Mouse (Mus musculus) CD8-positive naive resting alpha-beta T cell, adult 2 months (primary cell): ENCODE results near the gene 2010111I01Rik.
"Not testable (repeated sequence)": the region's sequence is repeated elsewhere in the genome, so short reads cannot be mapped to it uniquely, and the experiment has no call there.

Source experiments
- DNase-seq, 2 experiments: peaks; one replicate each; pipeline ENCODE4 v3.0.0; 2022; ENCODE audit warnings: low read depth in 2 of 2, low spot score in 2 of 2

2010111I01Rik gene

GRCm38 (mm10) chr13:63304124-63304792 is 339.6 kb downstream of the 2010111I01Rik start:
- DNase-seq = no peak

DNA sequence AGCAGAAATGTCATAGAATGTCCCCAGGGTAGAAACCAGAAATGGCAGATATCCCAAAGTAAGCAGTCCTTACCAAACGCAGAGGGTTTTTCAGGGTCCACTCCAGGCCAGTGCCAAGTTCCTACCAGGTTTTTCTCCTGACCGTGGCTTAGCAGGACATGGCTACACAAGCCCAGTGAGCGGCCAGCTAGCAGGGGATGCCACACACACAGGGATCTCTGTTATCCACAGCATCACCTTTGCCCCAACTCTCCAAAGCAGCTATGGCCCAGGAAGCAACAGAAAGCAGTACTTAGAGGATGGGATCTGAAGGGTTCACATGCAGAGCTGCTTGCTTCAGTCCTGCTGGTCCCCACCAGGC is 340.1 kb downstream of the 2010111I01Rik start:
- no peak for DNase-seq

DNA sequence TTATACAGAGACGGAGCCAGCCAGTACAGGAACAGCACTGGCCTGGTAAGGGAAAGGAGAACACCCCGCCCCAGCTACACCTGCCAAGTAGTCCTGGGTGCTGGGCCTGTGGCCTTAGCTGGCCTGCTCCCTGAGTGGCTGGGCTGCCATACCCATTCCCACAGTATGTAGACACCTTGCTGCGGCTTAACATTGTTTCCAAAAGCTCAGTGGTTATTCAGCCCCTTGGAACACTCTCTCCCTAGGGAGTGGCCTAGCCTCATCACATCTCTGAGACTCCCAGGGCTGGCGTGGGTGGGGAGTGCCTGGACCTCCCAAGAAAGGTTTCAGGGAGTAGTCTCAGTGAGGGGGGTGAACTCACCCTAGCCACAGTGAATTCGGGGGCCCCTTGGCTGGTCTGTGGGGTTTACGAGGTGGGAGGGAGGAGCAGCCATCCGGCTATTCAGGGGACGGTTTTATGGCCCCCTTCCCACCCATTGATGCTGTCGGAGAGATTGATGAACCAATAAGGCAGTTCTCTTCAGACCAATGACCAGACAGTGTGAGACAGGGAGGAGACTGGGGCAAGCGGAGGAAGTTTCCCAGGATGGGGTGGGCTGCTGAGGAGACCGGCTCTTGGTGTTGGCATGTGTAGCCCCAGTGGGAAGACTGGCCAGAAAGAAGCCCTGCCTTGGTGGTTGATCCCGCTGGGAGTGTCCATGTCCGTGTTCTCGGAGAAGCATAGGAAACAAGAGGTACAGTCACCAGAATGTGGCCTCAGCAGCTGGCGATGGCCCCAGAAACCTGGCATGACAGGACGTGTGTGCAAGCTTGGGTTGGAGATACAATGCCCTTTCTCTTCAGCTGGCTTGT is 340.7 kb downstream of the 2010111I01Rik start:
- no peak for DNase-seq

DNA sequence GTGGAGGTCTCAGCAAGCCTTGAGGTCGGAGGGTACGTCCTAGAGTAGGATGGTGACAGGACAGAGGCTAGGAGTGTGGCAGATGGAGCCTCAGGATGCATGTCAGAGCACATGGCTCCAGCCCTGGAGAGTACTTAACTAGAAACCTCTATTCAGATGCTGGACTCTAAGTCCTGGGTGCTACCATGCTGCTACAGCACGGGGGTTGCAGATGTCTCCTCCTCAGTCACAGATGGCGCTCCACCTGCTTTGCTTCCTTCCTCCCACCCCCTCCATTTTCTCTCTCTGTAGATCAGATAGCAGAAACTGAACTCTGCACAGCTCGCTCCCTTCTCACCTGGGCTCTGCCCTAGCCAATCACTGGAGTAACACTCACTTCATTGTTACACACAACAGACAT is 342.1 kb downstream of the 2010111I01Rik start:
- DNase-seq = no peak

GRCm38 (mm10) chr13:63309563-63309962 is 344.9 kb downstream of the 2010111I01Rik start:
- no peak for DNase-seq

DNA sequence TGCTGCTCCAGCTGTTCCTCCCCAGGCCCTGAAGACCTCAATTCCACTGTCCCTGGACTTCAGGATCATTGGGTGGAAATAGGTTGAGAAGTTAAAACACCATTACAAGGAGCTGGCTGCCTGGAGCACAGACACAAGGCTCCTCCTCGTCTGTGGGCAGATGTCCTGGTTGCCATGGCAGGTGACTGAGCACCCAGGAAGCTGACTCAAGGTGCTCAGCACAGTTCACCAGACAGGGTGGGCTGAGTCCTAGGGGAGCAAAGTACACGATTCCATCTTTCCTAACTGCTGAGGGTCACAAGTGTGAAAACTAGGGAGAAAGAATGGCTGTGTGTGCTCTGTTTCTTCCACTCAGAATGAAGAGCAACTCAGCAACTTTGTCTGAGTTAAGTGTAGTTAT is 346.5 kb downstream of the 2010111I01Rik start:
- no peak for DNase-seq

DNA sequence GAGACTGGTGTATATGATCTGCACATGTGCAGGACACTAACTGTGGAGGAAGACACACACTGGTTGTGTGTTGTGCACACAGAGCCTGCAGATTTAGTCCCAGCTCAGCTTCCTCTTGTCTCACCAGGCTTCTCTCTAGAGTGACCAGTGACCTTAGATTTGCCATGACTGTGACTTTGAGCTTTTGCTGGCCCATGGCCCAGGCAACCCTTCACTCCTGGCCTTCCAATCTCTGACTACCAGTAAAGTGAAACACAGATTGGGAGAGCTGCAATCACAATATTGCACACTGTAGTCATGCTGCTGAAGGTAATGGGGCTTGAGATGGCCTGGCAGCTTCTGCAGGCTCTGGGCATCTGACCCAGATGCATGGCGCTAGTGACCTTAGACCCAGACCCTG is 348.6 kb downstream of the 2010111I01Rik start:
- DNase-seq = no peak

- DNase-seq = no peak
Observed at GRCm38 (mm10) chr13:63313748-63314607, 349.3 kb downstream of the 2010111I01Rik start.

- DNase-seq = no peak
Observed at GRCm38 (mm10) chr13:63314608-63314920, 349.9 kb downstream of the 2010111I01Rik start.

GRCm38 (mm10) chr13:63315111-63315510 is 350.4 kb downstream of the 2010111I01Rik start:
- not testable (repeated sequence) for DNase-seq

DNA sequence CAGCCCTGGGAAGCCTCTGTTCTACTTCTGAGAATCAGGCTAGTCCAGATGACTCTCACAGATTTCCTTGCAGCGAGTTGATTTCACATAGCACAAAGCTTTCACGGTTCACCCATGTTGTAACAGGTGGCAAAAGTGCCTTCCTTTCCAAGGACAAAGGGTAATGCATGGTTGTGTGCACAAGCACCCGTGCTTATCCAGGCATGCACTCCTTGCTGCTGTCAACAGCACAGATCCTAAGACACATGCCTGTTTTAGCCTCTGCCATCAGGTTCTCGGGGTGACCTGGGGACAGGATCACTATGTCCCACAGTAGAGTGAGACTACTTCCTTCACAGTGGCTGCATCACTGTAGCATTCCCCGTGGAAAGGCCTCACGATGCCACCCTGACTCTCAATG is 351.1 kb downstream of the 2010111I01Rik start:
- DNase-seq = no peak

DNA sequence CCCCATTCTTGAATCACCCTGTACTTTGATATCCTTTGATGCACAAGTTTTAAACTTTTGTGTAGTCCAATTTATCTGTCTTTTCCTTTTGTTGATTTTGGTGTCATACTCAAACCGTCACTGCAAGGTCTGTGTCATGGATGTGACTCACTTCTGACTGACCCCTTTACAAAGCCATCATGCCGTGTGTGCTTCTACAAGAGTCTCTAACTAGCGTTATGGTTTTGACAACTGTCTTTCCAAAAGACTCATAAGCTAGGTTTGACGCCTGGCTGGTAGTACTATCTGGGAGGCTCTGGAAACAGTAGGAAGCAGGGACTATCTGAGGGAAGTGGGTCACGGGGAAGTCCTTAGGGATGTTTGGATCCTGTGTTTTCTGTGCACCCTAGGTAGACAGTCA is 351.7 kb downstream of the 2010111I01Rik start:
- no peak for DNase-seq

- no peak for DNase-seq
Observed at GRCm38 (mm10) chr13:63317681-63318104, 353.0 kb downstream of the 2010111I01Rik start.

GRCm38 (mm10) chr13:63319814-63320213 is 355.1 kb downstream of the 2010111I01Rik start:
- DNase-seq = no peak

- DNase-seq = no peak
Observed at GRCm38 (mm10) chr13:63321689-63322088, 357.0 kb downstream of the 2010111I01Rik start.

DNA sequence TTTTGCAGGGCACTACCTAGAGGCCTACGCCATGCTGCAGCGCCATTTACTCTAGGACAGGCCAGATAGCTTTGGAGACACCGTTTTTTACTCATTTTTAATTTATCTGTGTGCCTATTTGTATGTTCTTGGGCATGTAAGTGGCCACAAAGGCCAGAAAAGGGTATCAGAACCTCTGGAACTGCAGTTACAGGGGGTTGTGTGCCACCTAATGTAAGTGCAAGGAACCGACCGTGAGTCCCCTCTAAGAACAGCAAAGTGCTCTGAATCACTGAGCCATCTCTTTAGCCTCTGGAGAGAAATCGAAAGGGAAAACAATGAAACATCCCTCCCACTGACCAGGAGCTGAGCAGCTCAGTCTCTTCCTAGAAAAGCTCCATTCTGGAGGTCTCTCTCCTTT is 358.1 kb downstream of the 2010111I01Rik start:
- DNase-seq = no peak

DNA sequence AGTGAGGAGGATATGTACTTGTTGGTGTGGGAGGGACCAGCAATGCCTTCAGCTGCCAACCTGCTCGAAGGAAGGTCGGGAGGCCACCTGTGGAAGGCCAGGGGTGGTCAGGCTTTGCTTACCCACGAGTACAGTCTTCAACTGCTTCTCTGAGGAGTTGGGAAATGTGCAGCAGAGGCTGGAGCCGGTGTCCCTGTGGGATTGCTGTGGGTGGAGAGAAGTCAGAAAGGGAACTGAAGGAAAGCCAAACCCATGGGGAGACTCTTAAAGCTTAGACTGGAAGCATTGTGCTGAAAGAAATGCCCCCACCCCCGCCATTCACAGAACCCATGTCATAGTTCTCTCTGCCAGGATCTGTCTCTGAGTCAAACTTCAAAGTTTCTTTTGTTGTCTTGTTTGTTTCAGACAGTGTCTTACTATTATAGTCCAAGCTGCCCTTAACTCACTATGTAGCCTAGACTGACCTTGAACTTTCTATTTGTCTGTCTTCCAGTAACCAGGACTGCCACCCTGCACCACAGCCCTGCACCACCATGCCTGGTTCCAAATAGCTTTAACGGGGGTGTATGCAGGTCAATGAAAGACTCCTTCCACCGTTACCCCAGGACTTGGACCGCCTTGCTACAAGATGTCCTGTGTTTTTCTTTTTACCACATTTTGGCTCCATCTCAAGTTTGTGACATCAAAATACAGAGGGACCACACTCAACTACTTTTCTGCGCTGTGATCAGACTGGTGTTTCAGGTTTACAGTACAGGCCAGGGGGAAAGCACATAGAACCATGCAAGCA is 358.8 kb downstream of the 2010111I01Rik start:
- DNase-seq = no peak

DNA sequence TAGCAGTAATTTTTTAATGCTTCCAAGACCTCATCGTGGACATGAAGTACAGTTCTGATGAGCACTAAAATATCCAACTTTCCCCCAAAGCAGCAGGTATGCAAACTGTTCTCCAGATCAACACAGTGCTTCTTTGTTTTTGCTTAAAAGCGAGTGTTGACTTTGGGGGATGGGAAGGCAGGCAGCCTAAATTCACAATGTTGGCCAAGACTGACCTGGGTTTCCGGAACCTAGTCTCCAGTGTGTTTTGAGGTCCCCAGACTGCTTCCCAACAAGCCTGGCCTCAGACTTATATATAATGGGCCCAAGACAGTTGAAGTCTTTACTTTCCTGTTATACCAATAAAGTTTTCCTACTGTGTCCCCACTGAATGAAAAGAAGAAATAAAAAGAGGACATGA is 359.6 kb downstream of the 2010111I01Rik start:
- DNase-seq = no peak

DNA sequence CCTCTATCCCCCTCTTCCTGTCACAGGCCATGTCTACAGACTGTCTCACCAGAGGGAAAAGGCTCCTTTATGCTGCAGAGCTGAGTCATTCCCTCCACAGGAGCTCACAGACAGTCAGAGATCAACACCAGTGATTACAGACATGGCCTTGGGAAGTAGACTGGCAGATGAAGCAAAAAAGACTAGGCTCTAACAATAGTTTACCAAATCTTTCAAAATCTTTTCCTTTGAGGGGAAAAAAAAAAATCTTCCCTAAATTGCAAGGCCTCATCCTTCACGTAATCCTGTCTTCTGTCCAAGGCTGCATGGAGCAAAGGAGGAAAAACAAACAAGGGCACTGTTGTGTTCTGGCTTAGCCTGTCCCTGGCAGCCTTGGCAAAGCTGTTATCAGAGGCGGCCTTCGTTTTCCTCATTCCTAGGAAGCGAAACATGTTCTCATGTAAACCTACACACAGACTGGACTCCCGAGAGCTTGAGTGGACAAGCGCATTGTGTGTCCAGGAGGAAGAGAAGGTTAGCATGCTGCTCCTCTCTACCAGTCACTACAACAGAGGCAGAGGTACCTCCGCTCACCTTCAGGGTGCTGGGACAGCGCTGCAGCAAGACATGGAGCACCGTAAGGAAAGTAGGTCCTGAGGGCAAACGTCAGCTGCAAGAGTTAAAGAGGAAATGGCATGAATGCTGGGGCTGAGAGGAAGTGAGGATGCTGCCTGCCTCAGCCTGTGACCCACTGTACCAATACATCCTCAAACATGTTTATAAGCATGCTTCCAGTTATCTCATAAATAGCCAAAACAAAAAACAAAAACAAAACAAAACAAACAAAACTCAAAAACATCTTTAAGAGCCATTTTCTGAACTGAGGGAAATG is 360.5 kb downstream of the 2010111I01Rik start:
- no peak for DNase-seq

- DNase-seq = no peak
Observed at GRCm38 (mm10) chr13:63326015-63326414, 361.3 kb downstream of the 2010111I01Rik start.
